Mouse (Mus musculus): ENCODE measurements around the gene Spag17. TPM values are rescaled to one million over a fixed set of nuclear protein-coding genes. Genes with fewer than 3 reads are reported as not detected.

Spag17 gene
- not detected in 4 replicates for total RNA-seq (2023; ENCODE audit: inconsistent age)

DNA sequence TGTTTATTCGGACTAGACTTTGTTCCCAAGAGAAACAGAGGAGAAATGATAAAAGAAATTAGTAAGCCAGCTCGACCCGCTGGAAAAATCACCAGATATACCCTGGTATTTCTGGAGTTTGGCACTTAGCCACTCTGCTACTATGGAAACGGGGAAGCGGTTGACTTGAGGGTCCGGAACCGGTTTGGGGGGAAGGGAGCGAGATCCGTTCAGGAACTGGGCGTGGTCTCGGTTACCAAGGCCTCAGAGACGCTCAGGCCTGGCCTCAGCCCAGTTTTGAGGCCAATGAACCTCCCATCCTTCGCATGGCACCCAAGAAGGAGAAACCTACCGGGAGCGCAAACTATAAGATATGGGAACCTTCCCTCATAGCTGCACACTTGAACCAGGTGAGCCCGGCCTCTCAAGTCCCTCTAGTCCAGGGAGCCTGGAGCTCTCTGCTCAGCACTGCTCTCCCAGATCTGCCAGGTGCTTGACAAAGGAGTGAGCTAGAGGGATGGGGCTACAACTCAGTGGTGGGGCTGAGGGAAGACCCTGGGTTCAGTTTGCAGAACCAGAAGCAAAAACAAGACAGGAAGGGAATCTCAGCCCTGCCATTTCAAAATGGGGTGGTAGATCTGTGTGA is at the start of gene Spag17:
Gene Spag17 (plus strand): TSS at position 220 of the 625 bp plus-strand sequence.

DNA sequence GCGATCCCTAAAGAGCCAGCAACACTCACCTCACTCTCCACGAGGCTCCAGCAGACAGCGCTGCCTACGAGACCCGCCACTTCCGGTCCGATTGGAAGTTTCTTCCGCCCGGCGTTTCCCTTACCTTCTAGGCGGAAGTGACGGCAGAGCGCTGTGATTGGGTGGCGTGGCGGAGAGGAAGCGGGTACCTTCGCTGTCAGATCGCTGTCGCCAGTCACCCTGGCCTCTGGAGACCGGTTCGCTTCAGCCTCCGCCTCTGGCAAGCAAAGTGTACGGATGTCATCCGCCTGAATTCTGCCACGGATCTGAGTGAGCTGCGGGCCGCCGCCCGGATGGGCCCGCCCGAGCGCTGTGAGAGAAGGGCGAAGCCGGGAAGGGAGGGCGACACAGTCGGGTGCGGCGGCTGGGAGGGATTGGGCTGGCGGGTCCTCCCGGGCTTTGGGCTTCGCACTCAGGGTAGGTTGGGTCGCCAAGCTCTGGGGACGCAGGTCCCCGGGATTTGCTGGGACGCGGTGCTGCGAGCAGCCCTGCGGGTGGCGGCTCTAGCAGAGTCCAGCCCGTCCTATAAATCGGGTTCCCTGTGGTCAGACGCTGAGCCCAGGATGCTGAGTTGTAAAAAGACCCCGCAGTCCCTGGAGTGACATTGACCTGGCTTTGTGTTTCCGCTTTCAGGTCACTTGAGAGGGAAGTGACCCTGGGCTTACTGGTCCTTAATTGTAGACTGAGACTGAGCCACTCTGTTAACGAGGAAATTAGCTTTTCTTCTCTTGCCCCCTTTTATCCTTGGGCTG is 277.3 kb downstream of the Spag17 start, which contains the start of the genes Gdap2 and Wdr3:
Gene Gdap2 (plus strand): TSS at position 67 of the 791 bp plus-strand sequence.
Gene Wdr3 (minus strand): TSS at position 93 of the 791 bp plus-strand sequence.

All from B cell, adult (primary cell).